Mouse (Mus musculus): ENCODE results near the gene Nfkbia. TPM values are rescaled to one million over a fixed set of nuclear protein-coding genes. Genes with fewer than 3 reads are reported as not detected.

The Nfkbia gene
- polyA plus RNA-seq, 1 experiment, result 40.4 TPM

DNA sequence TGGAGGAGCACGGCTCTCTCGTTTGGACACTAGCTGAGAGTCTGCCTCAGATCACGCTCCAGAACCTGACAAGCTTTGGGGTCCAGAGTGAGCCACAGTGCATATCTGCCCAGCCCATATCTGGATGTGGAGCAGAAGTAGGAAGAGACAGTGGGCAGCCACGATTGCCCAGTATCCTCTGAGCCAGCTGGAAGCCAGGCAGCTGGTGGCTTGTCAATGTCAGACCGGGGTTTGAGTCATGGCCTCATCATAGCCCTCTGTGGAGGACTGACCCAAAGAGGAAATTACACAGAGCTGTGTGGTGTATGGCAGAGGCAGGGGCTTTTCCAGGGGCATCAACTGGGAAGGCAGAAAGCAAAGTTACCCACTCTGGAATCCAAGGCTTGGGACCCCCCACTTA, 25.6 kb downstream of the Nfkbia start:
- H3K4me1 ChIP-seq (ENCODE audit: control insufficient read depth, insufficient read depth, low read length), result peaks cover 42% of the 10 kb centered on the region

DNA sequence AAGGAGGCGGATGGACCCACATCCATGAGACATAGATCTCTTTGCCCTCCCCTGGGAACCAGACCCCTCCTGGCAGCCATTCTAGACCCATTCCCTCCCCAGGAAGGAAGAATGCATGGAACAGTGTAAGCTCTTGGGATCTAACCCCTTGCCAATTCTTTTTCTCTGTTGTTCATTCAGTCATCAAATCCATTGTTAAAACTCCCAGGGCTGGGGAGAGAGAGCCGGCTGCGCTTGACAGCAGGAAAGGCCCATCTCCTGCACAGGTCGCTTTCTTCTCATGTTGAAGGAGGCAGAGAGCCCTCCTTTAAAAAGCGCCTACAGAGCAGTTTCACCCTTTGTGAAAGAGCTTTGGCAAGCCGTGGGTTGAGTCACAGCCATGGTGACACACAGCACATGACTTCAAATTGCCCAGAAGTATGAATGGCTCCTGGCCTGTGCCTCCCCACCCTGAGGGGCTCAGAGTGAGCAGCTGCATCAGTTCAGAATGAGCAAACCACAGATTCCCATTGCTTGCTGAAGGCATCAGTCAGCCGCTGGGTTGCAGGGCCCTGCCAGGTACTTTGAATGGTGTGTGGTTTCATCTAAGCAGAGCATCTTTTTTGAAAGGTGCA, 26.3 kb downstream of the Nfkbia start:
- H3K27ac ChIP-seq (ENCODE audit: insufficient read depth, low read length), result peak overlapping the region; percentile 86
- TF ChIP-seq POLR2A (IDR thresholded peaks at IDR 0.05; ENCODE audit: low read depth, low read length) (no peak), CTCF (IDR thresholded peaks at IDR 0.05; ENCODE audit: borderline replicate concordance, insufficient read depth, low read length) (no peak)
- peaks cover 46% of the 10 kb centered on the region for H3K4me1 ChIP-seq (ENCODE audit: control insufficient read depth, insufficient read depth, low read length)
- H3K4me3 ChIP-seq (ENCODE audit: insufficient read depth, low read length), result no peak overlapping the region

More for the DNA sequence above, 25.6 kb downstream of the Nfkbia start:
- TF ChIP-seq CTCF (IDR thresholded peaks at IDR 0.05; ENCODE audit: borderline replicate concordance, insufficient read depth, low read length) (no peak), POLR2A (IDR thresholded peaks at IDR 0.05; ENCODE audit: low read depth, low read length) (no peak)
- peak overlapping the region; percentile 67 for H3K27ac ChIP-seq (ENCODE audit: insufficient read depth, low read length)
- no peak overlapping the region for H3K4me3 ChIP-seq (ENCODE audit: insufficient read depth, low read length)

DNA sequence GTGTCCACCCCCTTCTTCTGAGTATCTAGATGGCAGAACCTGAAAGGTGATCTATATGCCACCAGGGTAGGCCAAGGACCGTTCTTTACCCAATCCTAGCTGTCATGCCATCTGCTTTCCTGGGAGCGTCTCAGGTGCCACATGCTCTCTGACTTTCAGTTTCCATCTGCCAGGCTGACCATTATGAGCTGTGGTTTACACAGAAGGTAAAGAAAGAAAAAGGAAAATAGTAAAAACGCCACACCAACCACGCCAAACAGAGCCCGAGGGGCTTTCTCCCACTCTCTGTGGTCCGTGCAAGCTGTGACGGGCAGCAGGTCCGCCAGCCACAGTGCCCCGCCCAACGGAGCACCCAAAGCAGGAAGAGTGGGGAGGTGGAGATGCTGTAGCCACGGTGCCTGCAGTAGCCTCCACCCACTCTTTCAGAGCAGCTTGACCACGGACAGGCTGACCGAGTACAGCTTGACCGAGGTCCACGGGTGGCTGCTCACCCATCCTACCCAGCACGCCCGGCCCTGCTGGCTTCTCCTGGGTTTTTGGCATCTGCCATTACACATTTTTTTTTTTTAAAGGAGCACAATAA, 27.0 kb downstream of the Nfkbia start:
- Histone ChIP-seq H3K4me1 (ENCODE audit: control insufficient read depth, insufficient read depth, low read length) (peaks cover 48% of the 10 kb centered on the region), H3K27ac (ENCODE audit: insufficient read depth, low read length) (peak overlapping the region; percentile 86), H3K4me3 (ENCODE audit: insufficient read depth, low read length) (no peak overlapping the region)
- no peak for TF ChIP-seq CTCF (IDR thresholded peaks at IDR 0.05; ENCODE audit: borderline replicate concordance, insufficient read depth, low read length)
- TF ChIP-seq POLR2A (IDR thresholded peaks at IDR 0.05; ENCODE audit: low read depth, low read length), result no peak

DNA sequence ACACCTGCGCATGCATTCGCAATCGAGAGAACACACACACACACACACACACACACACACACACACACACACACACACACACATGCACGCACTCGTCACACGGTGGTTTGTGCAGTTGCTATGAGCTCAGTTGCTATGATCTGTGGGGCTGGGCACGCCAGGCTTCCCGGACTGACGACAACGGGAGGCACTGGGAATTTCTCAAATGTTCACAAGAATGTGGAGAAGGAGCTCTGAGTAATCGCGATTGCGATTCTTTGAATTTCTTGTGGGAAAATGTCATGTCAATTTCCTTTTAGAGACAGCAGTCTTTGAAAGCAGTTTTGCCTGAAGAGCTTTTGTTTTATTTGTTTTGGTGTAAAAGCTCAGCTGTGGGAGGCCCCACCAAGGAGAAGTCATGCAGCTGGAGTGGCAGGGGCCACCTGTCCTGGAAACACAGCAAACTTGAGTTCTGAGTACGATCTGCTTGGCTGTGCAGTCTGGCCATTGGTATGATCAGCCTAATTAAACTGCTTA, 27.5 kb downstream of the Nfkbia start:
- TF ChIP-seq POLR2A (IDR thresholded peaks at IDR 0.05; ENCODE audit: low read depth, low read length) (no peak), CTCF (IDR thresholded peaks at IDR 0.05; ENCODE audit: borderline replicate concordance, insufficient read depth, low read length) (no peak)
- Histone ChIP-seq H3K27ac (ENCODE audit: insufficient read depth, low read length) (peak overlapping the region; percentile 86), H3K4me3 (ENCODE audit: insufficient read depth, low read length) (no peak overlapping the region), H3K4me1 (ENCODE audit: control insufficient read depth, insufficient read depth, low read length) (peaks cover 48% of the 10 kb centered on the region)

DNA sequence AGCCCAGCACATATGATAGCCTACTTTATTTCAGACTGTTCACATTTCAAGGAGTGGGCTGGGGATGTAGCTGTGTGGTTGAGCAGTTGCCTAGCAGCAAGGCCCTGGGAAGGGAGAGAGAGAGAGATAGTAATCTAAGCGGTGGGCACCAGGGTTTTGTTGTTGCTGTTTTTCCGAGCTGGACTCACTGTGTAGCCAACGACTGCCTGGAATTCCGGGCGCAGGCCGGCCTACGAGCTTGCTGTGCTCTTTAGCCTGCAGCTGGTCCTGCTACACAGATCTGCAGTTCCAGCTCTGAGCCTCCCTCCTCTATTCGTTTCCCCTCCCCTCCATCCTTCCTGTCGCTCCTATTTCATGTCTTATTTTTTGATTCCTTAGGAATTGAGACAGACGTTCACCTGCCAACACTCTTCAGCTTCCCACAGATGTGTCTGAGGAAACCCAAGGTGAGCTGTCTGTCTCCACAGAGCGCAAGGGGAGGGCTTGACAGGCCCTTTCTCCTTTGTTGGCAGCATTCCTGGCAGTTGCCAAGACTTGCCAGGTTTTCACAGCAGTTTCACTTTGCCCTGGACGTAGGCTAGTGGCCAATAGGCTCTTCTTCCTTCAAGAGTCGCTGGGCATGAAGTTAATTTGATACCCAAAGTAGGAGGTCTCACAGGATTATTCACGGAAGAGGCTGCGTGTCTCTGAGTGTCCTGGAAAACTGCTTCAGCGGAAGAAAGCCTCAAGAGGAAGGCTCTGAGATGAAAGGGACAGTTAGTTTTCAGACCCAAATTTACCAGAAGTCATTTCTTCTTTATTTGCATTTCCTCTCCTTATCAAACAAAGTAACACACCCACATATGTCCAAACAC, 28.2 kb downstream of the Nfkbia start:
- Histone ChIP-seq H3K4me1 (ENCODE audit: control insufficient read depth, insufficient read depth, low read length) (peaks cover 48% of the 10 kb centered on the region), H3K27ac (ENCODE audit: insufficient read depth, low read length) (peak overlapping the region; percentile 85), H3K4me3 (ENCODE audit: insufficient read depth, low read length) (no peak overlapping the region)
- no peak for TF ChIP-seq POLR2A (IDR thresholded peaks at IDR 0.05; ENCODE audit: low read depth, low read length)
- TF ChIP-seq CTCF (IDR thresholded peaks at IDR 0.05; ENCODE audit: borderline replicate concordance, insufficient read depth, low read length), result no peak

DNA sequence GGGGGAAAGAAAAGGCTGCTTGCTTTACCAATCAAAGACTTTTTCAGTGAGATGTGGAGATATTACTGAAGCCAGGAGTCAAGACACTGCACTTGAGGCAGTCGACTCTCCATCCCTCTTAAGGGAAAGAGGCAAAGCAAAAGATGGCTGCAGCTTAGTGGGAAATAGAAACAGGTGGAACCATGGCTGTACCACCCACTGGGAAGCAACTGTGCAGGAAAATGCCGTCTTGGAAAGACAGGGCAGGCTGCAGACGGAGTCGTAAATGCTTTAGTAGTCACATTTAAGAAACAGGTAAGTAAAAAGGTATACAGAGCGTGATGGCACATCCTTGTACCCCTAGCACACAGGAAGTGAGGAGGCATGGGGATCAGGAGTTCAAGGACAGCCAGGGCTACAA, 29.4 kb downstream of the Nfkbia start:
- H3K4me3 ChIP-seq (ENCODE audit: insufficient read depth, low read length), result no peak overlapping the region
- TF ChIP-seq POLR2A (IDR thresholded peaks at IDR 0.05; ENCODE audit: low read depth, low read length), result no peak
- TF ChIP-seq CTCF (IDR thresholded peaks at IDR 0.05; ENCODE audit: borderline replicate concordance, insufficient read depth, low read length), result no peak
- H3K4me1 ChIP-seq (ENCODE audit: control insufficient read depth, insufficient read depth, low read length), result peaks cover 48% of the 10 kb centered on the region
- peak overlapping the region; percentile 91 for H3K27ac ChIP-seq (ENCODE audit: insufficient read depth, low read length)

DNA sequence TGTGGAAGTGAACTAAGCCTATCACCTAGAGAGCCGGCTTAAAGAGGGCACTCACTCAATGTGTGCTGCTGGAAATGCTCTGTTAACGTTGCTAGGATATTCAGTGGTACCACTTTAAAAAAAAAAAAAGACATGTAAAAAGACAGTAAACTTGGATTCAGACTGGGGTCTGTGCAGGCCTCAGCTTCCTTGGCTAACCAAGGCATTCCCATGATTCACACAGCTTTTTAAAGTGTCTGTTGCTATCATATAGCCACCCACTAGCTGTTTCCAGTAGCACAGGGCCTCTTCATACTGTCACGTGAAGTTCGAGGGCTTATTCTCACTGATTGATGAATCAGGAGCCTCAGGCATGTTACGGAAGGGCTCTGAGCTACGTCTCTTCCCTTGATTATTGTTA, 30.0 kb downstream of the Nfkbia start:
- peaks cover 43% of the 10 kb centered on the region for H3K4me1 ChIP-seq (ENCODE audit: control insufficient read depth, insufficient read depth, low read length)
- no peak for TF ChIP-seq CTCF (IDR thresholded peaks at IDR 0.05; ENCODE audit: borderline replicate concordance, insufficient read depth, low read length)
- TF ChIP-seq POLR2A (IDR thresholded peaks at IDR 0.05; ENCODE audit: low read depth, low read length), result no peak
- peak overlapping the region; percentile 91 for H3K27ac ChIP-seq (ENCODE audit: insufficient read depth, low read length)
- H3K4me3 ChIP-seq (ENCODE audit: insufficient read depth, low read length), result no peak overlapping the region

DNA sequence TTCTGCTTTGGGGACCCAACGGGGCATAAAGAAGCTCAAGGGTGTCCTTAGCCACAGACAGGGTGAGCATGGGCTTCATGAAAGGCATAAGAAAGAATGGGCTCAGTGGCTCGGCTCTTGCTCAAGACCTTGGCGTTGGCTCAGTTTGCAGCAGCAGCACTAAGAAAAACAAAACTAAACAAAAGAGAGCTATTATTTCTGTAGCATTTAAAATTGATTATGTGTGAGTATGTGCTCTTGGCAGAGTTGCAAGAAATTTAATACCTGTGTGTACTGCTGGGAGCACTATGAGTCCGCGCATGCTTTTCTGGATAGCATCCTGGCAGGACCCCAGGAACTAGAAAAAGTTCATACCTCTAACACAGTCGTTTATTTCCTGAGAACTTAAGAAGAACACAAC, 30.7 kb downstream of the Nfkbia start:
- Histone ChIP-seq H3K4me1 (ENCODE audit: control insufficient read depth, insufficient read depth, low read length) (peaks cover 37% of the 10 kb centered on the region), H3K4me3 (ENCODE audit: insufficient read depth, low read length) (no peak overlapping the region), H3K27ac (ENCODE audit: insufficient read depth, low read length) (peak overlapping the region; percentile 80)
- TF ChIP-seq POLR2A (IDR thresholded peaks at IDR 0.05; ENCODE audit: low read depth, low read length) (no peak), CTCF (IDR thresholded peaks at IDR 0.05; ENCODE audit: borderline replicate concordance, insufficient read depth, low read length) (no peak)

DNA sequence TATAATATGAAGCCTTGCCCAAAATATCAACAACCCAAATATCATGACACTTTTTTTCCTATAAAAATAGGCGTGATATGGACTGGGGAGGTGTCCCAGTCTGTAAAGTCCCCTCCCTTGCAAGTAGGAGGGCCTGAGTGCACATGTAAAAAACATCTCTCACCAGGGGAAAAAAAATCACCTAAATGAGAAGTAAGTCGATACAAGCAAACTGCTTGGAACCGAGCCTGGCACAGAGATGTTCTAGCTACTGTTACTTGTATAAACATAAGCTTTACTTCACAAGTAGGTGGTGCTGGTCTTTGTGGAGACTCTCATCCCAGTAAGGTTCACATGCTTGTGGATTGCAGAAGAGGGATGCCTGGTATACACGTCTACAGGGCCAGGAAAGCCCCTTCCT, 31.5 kb downstream of the Nfkbia start:
- TF ChIP-seq CTCF (IDR thresholded peaks at IDR 0.05; ENCODE audit: borderline replicate concordance, insufficient read depth, low read length) (no peak), POLR2A (IDR thresholded peaks at IDR 0.05; ENCODE audit: low read depth, low read length) (no peak)
- Histone ChIP-seq H3K27ac (ENCODE audit: insufficient read depth, low read length) (peak overlapping the region; percentile 80), H3K4me3 (ENCODE audit: insufficient read depth, low read length) (no peak overlapping the region), H3K4me1 (ENCODE audit: control insufficient read depth, insufficient read depth, low read length) (peaks cover 32% of the 10 kb centered on the region)
